Mouse (Mus musculus) neural tube, embryonic 12.5 days (tissue): Measurements from ENCODE around the gene P4ha3. TPM values are rescaled to one million over a fixed set of nuclear protein-coding genes. Genes with fewer than 3 reads are reported as not detected.
"Not testable (repeated sequence)": the region's sequence is repeated elsewhere in the genome, so short reads cannot be mapped to it uniquely, and the experiment has no call there.

Experiments
- ATAC-seq: fragments of 200-750 bp; cut with Nextera tagmentation; 2 replicates; pipeline ENCODE4 v1.8.0; 2017; ENCODE audit warnings: low read depth, mild to moderate bottlenecking, moderate TSS enrichment, moderate library complexity; ENCODE audit not compliant: low FRiP score
- H3K27ac ChIP-seq: fragments of 300-500 bp; sonication (generic); 2 replicates; pipeline ENCODE4 v1.5.1; 2016
- H3K27me3 ChIP-seq: fragments of 300-500 bp; sonication (generic); replicated peaks from 2 replicates; pipeline ENCODE4 v1.6.1; 2016; ENCODE audit warnings: mild to moderate bottlenecking
- H3K36me3 ChIP-seq: fragments of 300-500 bp; sonication (generic); 2 replicates; pipeline ENCODE4 v1.6.1; 2016; ENCODE audit warnings: mild to moderate bottlenecking
- H3K4me1 ChIP-seq: fragments of 300-500 bp; sonication (generic); 2 replicates; pipeline ENCODE4 v1.6.1; 2016
- H3K4me2 ChIP-seq: fragments of 300-500 bp; sonication (generic); replicated peaks from 2 replicates; pipeline ENCODE4 v1.6.1; 2016; ENCODE audit warnings: mild to moderate bottlenecking
- H3K4me3 ChIP-seq: fragments of 300-500 bp; sonication (generic); 2 replicates; pipeline ENCODE4 v1.5.1; 2016
- H3K9ac ChIP-seq: fragments of 300-500 bp; sonication (generic); 2 replicates; pipeline ENCODE4 v1.6.1; 2016; ENCODE audit warnings: mild to moderate bottlenecking
- H3K9me3 ChIP-seq: fragments of 300-500 bp; sonication (generic); 2 replicates; pipeline ENCODE4 v1.6.1; 2016; ENCODE audit warnings: mild to moderate bottlenecking
- WGBS: fragments of 180-500 bp; shearing (Covaris S2); methylation state at CpG from one replicate; pipeline ENCODE4 v1.1.7; 2016; 5-methylcytosine and 5-hydroxymethylcytosine counted together
- polyA plus RNA-seq: library from polyadenylated mRNA; unstranded; fragments of >200 nt; fragmentation: Nextera tagmentation; extraction: Ambion mirVana; gene quantifications from 2 replicates; pipeline ENCODE4 v1.2.1, GENCODE M21; 2016

P4ha3 gene
- 4.3 and 5.9 TPM in 2 replicates for polyA plus RNA-seq

DNA sequence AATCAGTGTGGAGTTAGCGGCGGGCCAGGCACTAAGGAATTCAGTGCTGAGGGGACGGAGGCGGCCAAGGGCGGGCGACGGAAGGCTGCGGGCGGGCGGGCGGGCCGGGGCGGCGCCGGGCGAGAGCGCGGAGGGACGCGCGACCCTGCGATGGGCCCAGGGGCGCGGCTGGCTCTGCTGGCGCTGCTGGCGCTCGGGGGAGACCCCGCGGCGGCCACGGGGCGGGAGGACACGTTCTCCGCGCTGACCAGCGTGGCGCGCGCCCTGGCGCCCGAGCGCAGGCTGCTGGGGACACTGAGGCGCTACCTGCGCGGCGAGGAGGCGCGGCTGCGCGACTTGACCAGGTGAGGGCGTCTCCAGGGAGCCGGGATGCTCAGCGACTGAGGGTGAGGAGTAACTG, at the start of gene P4ha3:
Gene P4ha3, plus strand, starts transcription at position 138 of the 400 bp plus-strand sequence.
- H3K9ac ChIP-seq, result peak within 1 kb of the TSS; percentile 75

DNA sequence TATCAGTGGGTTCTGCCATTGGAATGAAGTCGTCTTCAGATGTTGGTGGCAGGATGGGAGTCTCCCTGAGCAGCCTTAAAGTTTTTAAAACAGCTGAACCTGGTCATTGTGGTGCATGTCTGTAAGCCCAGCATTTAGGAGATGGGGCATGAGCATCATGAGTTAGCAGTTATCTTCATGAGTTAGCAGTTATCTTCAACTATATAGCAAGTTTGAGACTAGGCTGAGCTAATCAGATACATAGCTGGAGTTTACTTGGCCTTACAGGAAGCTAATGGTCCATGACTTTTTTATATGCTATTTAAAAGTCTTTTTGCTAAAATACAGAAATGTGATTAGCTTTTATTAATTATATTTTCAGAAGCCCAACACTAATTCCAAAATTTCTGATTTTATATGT, 47.0 kb upstream of the P4ha3 start:
- Histone ChIP-seq H3K36me3 (no peaks in the 10 kb centered on the region), H3K4me2 (no peak overlapping the region), H3K4me3 (no peak overlapping the region), H3K9me3 (no peaks in the 10 kb centered on the region), H3K4me1 (no peaks in the 10 kb centered on the region), H3K27ac (no peak overlapping the region), H3K9ac (no peak overlapping the region), H3K27me3 (no peaks in the 10 kb centered on the region)
- no peak for ATAC-seq
- 87% methylated on average over 1 of the region's 1 CpGs for WGBS

More for the DNA sequence above, at the start of gene P4ha3:
- under 1% methylated on average over 53 of the region's 53 CpGs for WGBS
- Histone ChIP-seq H3K4me2 (peak within 1 kb of the TSS; percentile 98), H3K9me3 (no peaks in the 10 kb centered on the region), H3K4me1 (peaks cover 29% of the 10 kb centered on the region), H3K27ac (no peak within 1 kb of the TSS), H3K27me3 (peaks cover 18% of the 10 kb centered on the region), H3K36me3 (no peaks in the 10 kb centered on the region), H3K4me3 (peak within 1 kb of the TSS; percentile 59)
- no peak; the same call in 1 of the 2 replicates for ATAC-seq

DNA sequence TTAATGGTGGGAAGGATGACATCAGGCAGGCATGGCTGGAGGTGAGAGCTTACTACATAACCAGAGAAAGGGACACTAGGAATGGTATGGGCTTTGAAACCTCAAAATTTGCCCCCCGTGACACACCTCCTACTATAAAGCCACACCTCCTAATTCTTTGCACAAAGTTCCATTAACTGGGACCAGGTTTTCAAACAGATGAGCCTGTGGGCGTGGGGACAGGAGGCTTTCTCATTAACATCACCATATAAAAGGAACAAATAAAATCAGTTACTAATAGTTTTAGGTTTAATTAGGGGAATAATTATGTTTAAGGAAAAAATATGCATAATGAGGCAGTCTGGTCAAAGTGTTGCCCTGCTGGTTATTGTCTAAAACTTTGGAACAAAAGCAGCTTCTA, 44.7 kb upstream of the P4ha3 start:
- Histone ChIP-seq H3K9ac (no peak overlapping the region), H3K27ac (no peak overlapping the region), H3K4me3 (no peak overlapping the region), H3K9me3 (no peaks in the 10 kb centered on the region), H3K27me3 (no peaks in the 10 kb centered on the region), H3K36me3 (no peaks in the 10 kb centered on the region), H3K4me1 (no peaks in the 10 kb centered on the region), H3K4me2 (no peak overlapping the region)
- 78% methylated on average over 2 of the region's 2 CpGs for WGBS
- ATAC-seq, result no peak

DNA sequence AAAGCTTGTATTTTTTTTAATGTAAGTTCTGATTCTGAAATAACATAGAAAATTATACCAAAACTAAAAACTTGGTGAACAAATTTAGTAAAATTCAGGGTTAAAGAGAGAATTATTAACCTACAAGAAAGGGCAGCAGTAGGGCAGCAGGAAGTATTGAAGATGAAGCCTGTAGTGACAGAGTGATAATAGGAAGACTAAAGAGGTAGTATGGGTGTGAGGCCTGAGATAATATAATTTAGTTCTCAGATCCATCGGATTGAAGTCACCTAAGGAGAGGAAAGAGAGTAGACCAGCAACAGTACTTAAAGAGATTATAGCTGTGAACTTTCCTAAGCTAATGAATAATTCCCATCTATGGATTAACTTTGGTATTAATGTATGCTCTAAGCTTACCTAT, 42.3 kb upstream of the P4ha3 start:
- no peak overlapping the region for H3K27ac ChIP-seq
- WGBS, result 97% methylated on average over 1 of the region's 1 CpGs

DNA sequence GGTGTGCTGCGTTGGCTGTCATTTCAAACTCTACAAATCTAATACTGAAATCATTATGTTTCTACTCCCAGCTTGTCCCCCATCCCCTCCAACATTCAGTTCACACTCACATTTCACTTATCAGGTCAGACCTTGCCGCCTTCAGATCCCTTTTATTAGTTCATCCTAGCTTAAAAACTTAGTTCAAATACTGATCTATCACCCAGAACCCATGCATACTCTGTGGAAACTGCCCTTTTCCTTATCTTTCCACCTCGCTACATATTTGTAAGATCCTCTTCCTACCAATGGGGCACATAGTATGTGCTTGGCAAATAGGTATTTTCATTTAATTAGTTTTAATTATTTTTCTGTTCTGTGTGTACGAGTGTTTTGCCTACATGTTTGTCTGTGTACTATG, 41.1 kb upstream of the P4ha3 start:
- Histone ChIP-seq H3K9me3 (no peaks in the 10 kb centered on the region), H3K4me2 (no peak overlapping the region), H3K27ac (no peak overlapping the region), H3K27me3 (no peaks in the 10 kb centered on the region), H3K4me1 (no peaks in the 10 kb centered on the region), H3K36me3 (no peaks in the 10 kb centered on the region), H3K4me3 (no peak overlapping the region), H3K9ac (no peak overlapping the region)
- ATAC-seq, result no peak
- 93% methylated on average over 4 of the region's 4 CpGs for WGBS

More for the DNA sequence above, 42.3 kb upstream of the P4ha3 start:
- no peaks in the 10 kb centered on the region for H3K27me3 ChIP-seq
- no peaks in the 10 kb centered on the region for H3K4me1 ChIP-seq
- no peaks in the 10 kb centered on the region for H3K36me3 ChIP-seq
- H3K9me3 ChIP-seq, result no peaks in the 10 kb centered on the region
- no peak overlapping the region for H3K9ac ChIP-seq
- no peak for ATAC-seq
- no peak overlapping the region for H3K4me2 ChIP-seq
- no peak overlapping the region for H3K4me3 ChIP-seq

DNA sequence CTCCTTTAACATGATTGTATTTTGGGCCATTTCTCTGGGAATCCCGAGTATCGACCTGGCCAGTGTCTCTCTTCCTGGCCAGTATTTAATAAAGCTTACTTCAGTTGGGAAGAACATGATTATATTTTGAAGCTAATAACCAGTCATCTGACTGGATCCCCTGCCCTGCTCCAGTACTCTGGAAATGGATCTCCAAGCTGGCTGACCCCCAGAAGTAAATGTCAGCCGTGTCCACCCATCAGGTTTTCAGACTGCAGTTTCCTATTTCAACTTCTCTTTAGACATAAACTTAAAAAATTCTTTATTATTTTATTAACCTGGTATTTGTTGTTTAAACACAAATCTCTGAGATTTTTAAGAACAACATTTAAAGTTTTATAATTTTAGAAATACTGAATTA, 40.1 kb upstream of the P4ha3 start:
- WGBS, result 94% methylated on average over 3 of the region's 3 CpGs
- H3K36me3 ChIP-seq, result no peaks in the 10 kb centered on the region
- no peak overlapping the region for H3K9ac ChIP-seq
- no peak overlapping the region for H3K4me2 ChIP-seq
- H3K4me1 ChIP-seq, result no peaks in the 10 kb centered on the region
- no peaks in the 10 kb centered on the region for H3K27me3 ChIP-seq
- no peak for ATAC-seq
- no peak overlapping the region for H3K27ac ChIP-seq
- H3K9me3 ChIP-seq, result no peaks in the 10 kb centered on the region
- no peak overlapping the region for H3K4me3 ChIP-seq

DNA sequence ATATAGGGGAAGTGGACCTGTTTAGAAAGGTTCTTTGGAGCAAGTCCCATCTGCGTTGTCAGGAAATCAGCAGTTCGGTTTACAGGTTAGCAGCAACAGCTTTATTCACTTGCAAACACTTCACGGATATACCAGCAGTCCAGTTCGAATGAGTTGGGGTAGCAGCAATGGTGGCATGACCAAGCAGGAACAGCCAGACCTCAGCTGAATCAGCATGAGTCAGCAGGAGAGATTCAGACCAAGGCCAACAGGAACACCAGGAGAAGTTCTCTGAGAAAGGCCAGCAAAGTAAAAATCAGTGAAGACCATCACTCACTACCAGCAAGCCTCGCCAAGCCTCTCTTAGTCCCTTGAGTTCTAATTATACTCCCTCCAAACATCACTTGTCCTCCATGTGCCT, 34.7 kb upstream of the P4ha3 start:
- H3K4me2 ChIP-seq, result no peak overlapping the region
- 98% methylated on average over 5 of the region's 5 CpGs for WGBS
- no peak overlapping the region for H3K27ac ChIP-seq
- no peak for ATAC-seq
- H3K4me3 ChIP-seq, result no peak overlapping the region
- no peaks in the 10 kb centered on the region for H3K9me3 ChIP-seq
- no peaks in the 10 kb centered on the region for H3K27me3 ChIP-seq
- H3K4me1 ChIP-seq, result no peaks in the 10 kb centered on the region
- no peak overlapping the region for H3K9ac ChIP-seq
- peaks cover 31% of the 10 kb centered on the region for H3K36me3 ChIP-seq

DNA sequence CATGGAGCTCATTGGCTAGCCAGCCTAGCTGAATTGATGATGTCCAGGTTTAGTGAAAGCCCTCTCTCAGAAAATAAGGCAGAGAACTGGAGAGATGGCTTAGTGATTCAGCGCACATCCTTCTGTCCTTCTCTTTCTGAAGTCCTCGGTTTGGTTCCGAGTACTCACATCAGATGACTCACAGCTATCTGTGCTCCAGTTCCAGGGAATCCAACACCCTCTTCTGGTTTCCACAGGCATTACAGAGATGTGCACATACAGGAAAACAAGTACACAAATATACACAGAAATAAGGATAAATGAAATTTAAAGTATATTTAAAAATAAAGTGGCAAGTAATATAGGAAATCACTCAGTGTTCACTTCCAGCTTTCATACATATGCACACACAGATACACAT, 23.0 kb upstream of the P4ha3 start:
- Histone ChIP-seq H3K9ac (no peak overlapping the region), H3K27me3 (no peaks in the 10 kb centered on the region), H3K4me3 (no peak overlapping the region), H3K4me1 (no peaks in the 10 kb centered on the region), H3K4me2 (no peak overlapping the region), H3K36me3 (peaks cover 28% of the 10 kb centered on the region), H3K27ac (no peak overlapping the region), H3K9me3 (no peaks in the 10 kb centered on the region)
- WGBS, result 90% methylated on average over 3 of the region's 3 CpGs
- ATAC-seq, result no peak

DNA sequence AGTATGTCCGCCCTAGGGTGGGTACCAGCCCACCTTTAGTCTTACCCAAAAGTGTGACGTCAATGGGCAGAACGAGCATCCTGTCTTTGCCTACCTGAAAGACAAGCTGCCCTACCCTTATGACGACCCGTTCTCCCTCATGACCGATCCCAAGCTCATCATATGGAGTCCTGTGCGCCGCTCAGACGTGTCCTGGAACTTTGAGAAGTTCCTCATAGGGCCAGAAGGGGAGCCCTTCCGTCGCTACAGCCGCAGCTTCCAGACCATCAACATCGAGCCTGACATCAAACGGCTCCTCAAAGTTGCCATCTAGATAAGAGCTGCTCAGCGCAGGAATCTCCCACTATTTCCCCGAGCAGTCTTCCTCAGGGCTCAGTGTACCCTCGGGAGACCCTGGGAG, 20.4 kb upstream of the P4ha3 start:
- H3K9me3 ChIP-seq, result not testable (repeated sequence)

DNA sequence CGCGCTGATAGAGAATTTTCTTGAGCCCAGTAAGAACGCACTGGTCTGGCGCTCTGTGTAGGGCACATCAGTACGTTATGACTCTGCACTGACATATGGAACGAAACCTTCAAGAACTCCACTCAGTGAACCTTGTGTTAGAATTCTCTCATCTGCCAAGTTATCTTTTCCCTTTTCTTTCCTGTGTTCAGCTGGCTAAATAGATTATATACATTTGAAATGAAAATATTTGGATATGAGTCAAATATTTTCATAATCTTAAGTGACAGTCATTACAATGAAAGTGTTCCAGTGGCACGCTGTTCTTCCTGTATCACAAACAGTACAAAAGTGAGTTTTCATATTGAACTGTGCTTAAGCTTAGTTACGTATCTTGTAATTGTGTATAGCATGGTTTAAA, 13.0 kb upstream of the P4ha3 start:
- Histone ChIP-seq H3K4me2 (no peak overlapping the region), H3K36me3 (peaks cover 22% of the 10 kb centered on the region), H3K4me3 (no peak overlapping the region), H3K9me3 (no peaks in the 10 kb centered on the region), H3K27me3 (no peaks in the 10 kb centered on the region), H3K9ac (no peak overlapping the region), H3K27ac (no peak overlapping the region), H3K4me1 (no peaks in the 10 kb centered on the region)
- 96% methylated on average over 8 of the region's 8 CpGs for WGBS
- no peak for ATAC-seq

More for the DNA sequence above, 20.4 kb upstream of the P4ha3 start:
- 60% methylated on average over 17 of the region's 17 CpGs for WGBS
- not testable (repeated sequence) for H3K27ac ChIP-seq, H3K9ac ChIP-seq, H3K4me3 ChIP-seq, ATAC-seq, H3K4me2 ChIP-seq, H3K4me1 ChIP-seq, H3K27me3 ChIP-seq
- H3K36me3 ChIP-seq, result peaks cover 41% of the 10 kb centered on the region

DNA sequence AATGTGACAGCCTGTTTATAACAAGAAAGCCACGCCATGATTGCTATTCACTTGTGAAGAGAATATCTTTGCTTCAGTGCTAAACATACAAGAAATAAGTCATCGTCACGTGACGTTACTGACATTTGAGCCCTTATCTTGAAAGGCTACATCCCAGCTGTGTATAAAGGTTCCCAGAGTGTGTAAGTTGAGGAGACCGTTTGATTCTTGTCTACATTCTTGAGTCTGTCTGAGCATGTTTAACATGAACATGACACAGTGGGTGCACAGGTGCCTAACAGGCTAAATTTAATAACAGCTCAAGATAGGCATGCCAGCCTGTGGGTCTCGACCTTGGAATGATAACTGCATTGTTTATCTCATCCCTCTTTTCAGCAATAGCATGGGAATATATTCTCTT, 10.8 kb upstream of the P4ha3 start:
- no peak overlapping the region for H3K9ac ChIP-seq
- no peak overlapping the region for H3K4me3 ChIP-seq
- no peaks in the 10 kb centered on the region for H3K27me3 ChIP-seq
- peaks cover 9% of the 10 kb centered on the region for H3K36me3 ChIP-seq
- no peak for ATAC-seq
- WGBS, result 89% methylated on average over 6 of the region's 6 CpGs
- H3K27ac ChIP-seq, result no peak overlapping the region
- no peaks in the 10 kb centered on the region for H3K4me1 ChIP-seq
- no peak overlapping the region for H3K4me2 ChIP-seq
- no peaks in the 10 kb centered on the region for H3K9me3 ChIP-seq

DNA sequence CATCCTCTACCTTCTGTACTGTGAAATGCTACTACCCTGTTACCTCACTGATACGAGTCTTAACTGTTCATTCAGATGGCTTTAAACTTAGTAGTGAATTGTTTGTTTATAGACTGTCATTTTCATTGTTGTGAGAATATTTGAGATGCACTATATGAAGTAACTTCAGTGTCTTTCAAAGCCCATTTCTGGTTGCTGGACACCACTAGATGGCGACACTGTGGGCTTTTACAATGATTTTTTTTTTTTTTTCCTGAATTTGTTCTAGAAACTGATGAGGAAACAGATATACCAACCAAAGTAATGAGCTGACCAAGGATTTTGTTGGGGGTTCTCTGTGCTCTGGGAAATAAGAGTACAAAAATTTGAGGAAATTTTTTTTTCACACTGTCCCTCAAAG, 8.9 kb upstream of the P4ha3 start:
- Histone ChIP-seq H3K4me3 (no peak overlapping the region), H3K9me3 (no peaks in the 10 kb centered on the region), H3K27ac (no peak overlapping the region), H3K4me1 (no peaks in the 10 kb centered on the region), H3K9ac (no peak overlapping the region), H3K27me3 (no peaks in the 10 kb centered on the region), H3K36me3 (peaks cover 6% of the 10 kb centered on the region; the same call in 1 of the 2 replicates), H3K4me2 (no peak overlapping the region)
- ATAC-seq, result no peak
- WGBS, result 47% methylated on average over 2 of the region's 2 CpGs

DNA sequence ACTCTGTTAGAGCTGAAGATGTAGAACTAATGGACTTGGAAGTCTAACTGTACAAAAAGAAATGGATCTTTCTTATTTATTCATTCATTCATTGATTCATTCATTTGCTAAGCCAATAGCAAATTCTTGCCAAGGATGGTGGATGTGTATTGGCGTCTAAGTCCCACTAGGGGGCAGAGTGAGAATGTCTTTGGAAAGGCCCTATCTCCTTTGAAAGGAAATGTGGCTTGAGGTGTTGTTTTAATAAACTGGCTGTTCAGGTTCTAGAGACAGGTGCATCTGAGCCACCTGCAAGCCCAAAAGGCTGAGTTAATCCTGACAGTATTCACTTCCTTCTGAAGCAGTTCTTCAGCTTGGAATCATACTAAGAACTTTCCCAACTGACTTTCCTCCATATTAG, 5.5 kb upstream of the P4ha3 start:
- H3K4me2 ChIP-seq, result no peak overlapping the region
- no peaks in the 10 kb centered on the region; the same call in 1 of the 2 replicates for H3K36me3 ChIP-seq
- H3K9me3 ChIP-seq, result no peaks in the 10 kb centered on the region
- peaks cover 2% of the 10 kb centered on the region; the same call in 1 of the 2 replicates for H3K27me3 ChIP-seq
- H3K4me1 ChIP-seq, result no peaks in the 10 kb centered on the region; the same call in 1 of the 2 replicates
- no peak overlapping the region for H3K9ac ChIP-seq
- no peak for ATAC-seq
- H3K4me3 ChIP-seq, result no peak overlapping the region
- no peak overlapping the region for H3K27ac ChIP-seq
- 0% methylated on average over 1 of the region's 1 CpGs for WGBS
